Mouse (Mus musculus) liver, embryonic 14.5 days (tissue): Measurements from ENCODE around the gene Cebpa. TPM values are rescaled to one million over a fixed set of nuclear protein-coding genes. Genes with fewer than 3 reads are reported as not detected.

Experiments
- ATAC-seq: fragments of 200-750 bp; cut with Nextera tagmentation; 2 replicates; pipeline ENCODE4 v1.8.0; 2017; ENCODE audit warnings: moderate number of reproducible peaks, mild to moderate bottlenecking, moderate library complexity; ENCODE audit not compliant: insufficient read depth
- DNase-seq, 3 experiments: peaks; one replicate each; pipeline ENCODE4 v3.0.0-alpha.2; 2012 to 2013; ENCODE audit warnings: low read depth in 3 of 3, low spot score in 3 of 3
- H3K27ac ChIP-seq: fragments of 300-500 bp; sonication (generic); 2 replicates; pipeline ENCODE4 v1.5.1; 2014; ENCODE audit warnings: moderate library complexity, mild to moderate bottlenecking, control low read depth, inconsistent platforms
- H3K27me3 ChIP-seq: fragments of 300-500 bp; sonication (generic); 2 replicates; pipeline ENCODE4 v1.6.1; 2014; ENCODE audit warnings: mild to moderate bottlenecking, low read length, moderate library complexity; ENCODE audit not compliant: control insufficient read depth, insufficient read depth
- H3K36me3 ChIP-seq: fragments of 300-500 bp; sonication (generic); replicated peaks from 2 replicates; pipeline ENCODE4 v1.6.1; 2014; ENCODE audit warnings: low read depth; ENCODE audit not compliant: control insufficient read depth, insufficient read depth
- H3K4me1 ChIP-seq, 2 experiments: fragments of 200-500 bp in 1 of 2; fragments of 300-500 bp in 1 of 2; sonication (generic) in 1 of 2; replicated peaks; 2 replicates each; pipeline ENCODE4 v1.6.1; 2012 to 2014; ENCODE audit warnings: antibody characterized with exemption in 1 of 2, inconsistent platforms in 1 of 2, low read length in 1 of 2; ENCODE audit not compliant: control insufficient read depth in 2 of 2, insufficient read depth in 2 of 2
- H3K4me2 ChIP-seq: fragments of 300-500 bp; sonication (generic); 2 replicates; pipeline ENCODE4 v1.6.1; 2014; ENCODE audit warnings: low read depth, mild to moderate bottlenecking, control low read depth, moderate library complexity
- H3K4me3 ChIP-seq, 2 experiments: fragments of 200-500 bp in 1 of 2; fragments of 300-500 bp in 1 of 2; sonication (generic) in 1 of 2; 2 replicates each; pipeline ENCODE4 v1.5.1; 2012 to 2014; ENCODE audit warnings: low read depth in 2 of 2, low read length in 2 of 2, mild to moderate bottlenecking in 2 of 2, control low read depth in 1 of 2, inconsistent platforms in 1 of 2, moderate library complexity in 1 of 2; ENCODE audit not compliant: insufficient read depth in 1 of 2
- H3K9ac ChIP-seq: fragments of 300-500 bp; sonication (generic); replicated peaks from 2 replicates; pipeline ENCODE4 v1.6.1; 2014; ENCODE audit warnings: mild to moderate bottlenecking, control low read depth, moderate library complexity
- H3K9me3 ChIP-seq: fragments of 300-500 bp; sonication (generic); 2 replicates; pipeline ENCODE4 v1.6.1; 2016; ENCODE audit warnings: low read length, mixed read lengths; ENCODE audit not compliant: control insufficient read depth
- CTCF ChIP-seq: IDR thresholded peaks from 2 replicates; pipeline ENCODE4 v1.5.1; 2016; ENCODE audit warnings: antibody characterized with exemption, low read depth, control low read depth
- EP300 ChIP-seq: IDR thresholded peaks from 2 replicates; pipeline ENCODE4 v1.6.1; 2016; ENCODE audit warnings: antibody characterized with exemption, low read depth
- WGBS: fragments of 180-500 bp; shearing (Covaris S2); extraction: QIAGEN DNeasy Blood & Tissue Kit; methylation state at CpG from one replicate; pipeline ENCODE4 v1.1.7; 2014; ENCODE audit not compliant: insufficient replicate concordance; 5-methylcytosine and 5-hydroxymethylcytosine counted together
- polyA plus RNA-seq, 2 experiments: library from polyadenylated mRNA; depleted of rRNA in 1 of 2; stranded (reverse) in 1 of 2; unstranded in 1 of 2; fragments of >200 nt; fragmentation: Nextera tagmentation in 1 of 2; extraction: Ambion mirVana in 1 of 2; gene quantifications; 2 replicates each; pipeline versions ENCODE4 v1.2.1 to v1.2.3; 2012 to 2014

Cebpa gene
- 15.0 and 18.2 TPM in 2 replicates for polyA plus RNA-seq (2012; rRNA removed)
- 6.5 and 7.1 TPM in 2 replicates for polyA plus RNA-seq (2014; fragmentation: Nextera tagmentation; extraction: Ambion mirVana)

GRCm38 (mm10) chr7:35118841-35119413 is at the start of gene Cebpa:
Cebpa (plus strand) TSS chr7:35119293.
- Histone ChIP-seq H3K4me1 (peaks cover 0 to 5% of the 10 kb centered on the region in 2 experiments; a peak in 1 of 4 replicates), H3K9ac (peak within 1 kb of the TSS; percentile 2), H3K36me3 (no peaks in the 10 kb centered on the region), H3K27me3 (peaks cover 46% of the 10 kb centered on the region), H3K4me2 (peak within 1 kb of the TSS; percentile 42), H3K4me3 (peak within 1 kb of the TSS; percentile 60 to 66), H3K9me3 (no peaks in the 10 kb centered on the region), H3K27ac (no peak within 1 kb of the TSS)
- peak; percentile 44 to 60 (median 52) for DNase-seq
- TF ChIP-seq CTCF: peak; percentile 77
- TF ChIP-seq EP300: no peak
- ATAC-seq: peak; percentile 76
- under 1% methylated on average over 50 of the region's 50 CpGs for WGBS

- H3K4me2 ChIP-seq: no peak overlapping the region
- H3K27me3 ChIP-seq: no peaks in the 10 kb centered on the region
- no peak overlapping the region for H3K4me3 ChIP-seq
- no peaks in the 10 kb centered on the region for H3K36me3 ChIP-seq
- H3K4me1 ChIP-seq: peaks cover 0 to 9% of the 10 kb centered on the region in 2 experiments; a peak in 2 of 4 replicates
- H3K27ac ChIP-seq: no peak overlapping the region
- DNase-seq: no peak
- no peak for ATAC-seq
- no peak for TF ChIP-seq EP300
- TF ChIP-seq CTCF: no peak
- WGBS: 50% methylated on average over 5 of the region's 5 CpGs
- no peak overlapping the region for H3K9ac ChIP-seq
- H3K9me3 ChIP-seq: no peaks in the 10 kb centered on the region
Observed at GRCm38 (mm10) chr7:35076645-35077044, 42.4 kb upstream of the Cebpa start.

GRCm38 (mm10) chr7:35080843-35081338 is 38.2 kb upstream of the Cebpa start:
- DNase-seq: no peak
- Histone ChIP-seq H3K9ac (peak overlapping the region; percentile 9; the same call in 1 of the 2 replicates), H3K27ac (peak overlapping the region; percentile 20; the same call in 1 of the 2 replicates), H3K27me3 (no peaks in the 10 kb centered on the region), H3K4me1 (peaks cover 0 to 9% of the 10 kb centered on the region in 2 experiments; a peak in 2 of 4 replicates), H3K36me3 (no peaks in the 10 kb centered on the region), H3K4me2 (peak overlapping the region; percentile 42), H3K9me3 (no peaks in the 10 kb centered on the region), H3K4me3 (peak overlapping the region; percentile 12; a peak in 3 of 4 replicates)
- peak; percentile 35; the same call in 1 of the 2 replicates for ATAC-seq
- WGBS: 7% methylated on average over 10 of the region's 10 CpGs
- TF ChIP-seq CTCF: no peak

- DNase-seq: no peak
- TF ChIP-seq CTCF (no peak), EP300 (no peak)
- Histone ChIP-seq H3K27ac (no peak overlapping the region), H3K4me2 (peak overlapping the region; percentile 42), H3K27me3 (no peaks in the 10 kb centered on the region; the same call in 1 of the 2 replicates), H3K4me3 (no peak overlapping the region; a peak in 1 of 4 replicates), H3K4me1 (peaks cover 0 to 9% of the 10 kb centered on the region in 2 experiments; a peak in 2 of 4 replicates), H3K9me3 (no peaks in the 10 kb centered on the region), H3K36me3 (no peaks in the 10 kb centered on the region), H3K9ac (no peak overlapping the region; the same call in 1 of the 2 replicates)
- 55% methylated on average over 9 of the region's 9 CpGs for WGBS
- no peak for ATAC-seq
Observed at GRCm38 (mm10) chr7:35081406-35082104, 37.5 kb upstream of the Cebpa start.
